Mouse (Mus musculus) adrenal gland, postnatal 36 days (tissue): Measurements from ENCODE around the gene Kctd15. TPM values are rescaled to one million over a fixed set of nuclear protein-coding genes. Genes with fewer than 3 reads are reported as not detected.
A peak's percentile ranks its signal among the peaks of the same experiment; 100 is the strongest.

Source experiments
- DNase-seq, 2 experiments: peaks; one replicate each; pipeline ENCODE4 v3.0.0; 2021; ENCODE audit warnings: mixed read lengths in 1 of 2
- total RNA-seq, 2 experiments: library from RNA; stranded (reverse); gene quantifications; 2 replicates each; pipeline ENCODE4 v1.2.3; 2021

The Kctd15 gene
- total RNA-seq, 2 experiments from 2014 or later = 9.0 to 11.3 TPM

GRCm38 (mm10) chr7:34663145-34663544 lies 6.6 kb upstream of the Kctd15 start:
- DNase-seq = no peak

GRCm38 (mm10) chr7:34662227-34662626 lies 5.7 kb upstream of the Kctd15 start:
- no peak for DNase-seq

- DNase-seq = peak in 1 of 2 experiments; percentile 63
Observed at GRCm38 (mm10) chr7:34659386-34660085, 3.0 kb upstream of the Kctd15 start.

- peak; percentile 94 to 96 for DNase-seq
Observed at GRCm38 (mm10) chr7:34655086-34655839, 1.3 kb downstream of the Kctd15 start.

GRCm38 (mm10) chr7:34654441-34655085 lies 2.0 kb downstream of the Kctd15 start:
- peak; percentile 58 to 65 for DNase-seq

GRCm38 (mm10) chr7:34653731-34654440 lies 2.6 kb downstream of the Kctd15 start:
- peak in 1 of 2 experiments; percentile 34 for DNase-seq

- DNase-seq = peak in 1 of 2 experiments; percentile 24
Observed at GRCm38 (mm10) chr7:34652751-34653502, 3.6 kb downstream of the Kctd15 start.

- DNase-seq = no peak
Observed at GRCm38 (mm10) chr7:34651381-34651780, 5.2 kb downstream of the Kctd15 start.

GRCm38 (mm10) chr7:34647052-34647451 lies 9.5 kb downstream of the Kctd15 start:
- peak; percentile 86 to 87 for DNase-seq

- no peak for DNase-seq
Observed at GRCm38 (mm10) chr7:34646144-34646795, 10.3 kb downstream of the Kctd15 start.

- no peak for DNase-seq
Observed at GRCm38 (mm10) chr7:34645623-34646022, 10.9 kb downstream of the Kctd15 start.

GRCm38 (mm10) chr7:34644591-34644990 lies 11.9 kb downstream of the Kctd15 start:
- no peak for DNase-seq

GRCm38 (mm10) chr7:34643329-34643728 lies 13.2 kb downstream of the Kctd15 start:
- DNase-seq = no peak

- DNase-seq = no peak
Observed at GRCm38 (mm10) chr7:34641968-34642367, 14.6 kb downstream of the Kctd15 start.

GRCm38 (mm10) chr7:34639798-34640197 lies 16.7 kb downstream of the Kctd15 start:
- DNase-seq = no peak

GRCm38 (mm10) chr7:34636661-34637060 lies 19.9 kb downstream of the Kctd15 start:
- DNase-seq = no peak

- peak in 1 of 2 experiments; percentile 24 for DNase-seq
Observed at GRCm38 (mm10) chr7:34632966-34633742, 23.4 kb downstream of the Kctd15 start.

GRCm38 (mm10) chr7:34630211-34631085 lies 26.1 kb downstream of the Kctd15 start:
- peak; percentile 74 to 85 for DNase-seq

- no peak for DNase-seq
Observed at GRCm38 (mm10) chr7:34629702-34630210, 26.8 kb downstream of the Kctd15 start.
